Mouse (Mus musculus) kidney, embryonic 16.5 days (tissue): ENCODE data around the gene Patz1. TPM values are rescaled to one million over a fixed set of nuclear protein-coding genes. Genes with fewer than 3 reads are reported as not detected.

Experiments
- ATAC-seq: fragments of 200-750 bp; cut with Nextera tagmentation; 2 replicates; pipeline ENCODE4 v1.8.0; 2017; ENCODE audit warnings: moderate TSS enrichment; ENCODE audit not compliant: low FRiP score, low TSS enrichment
- H3K27ac ChIP-seq: fragments of 300-500 bp; sonication (generic); 2 replicates; pipeline ENCODE4 v1.5.1; 2014; ENCODE audit warnings: low read length
- H3K27me3 ChIP-seq: fragments of 300-500 bp; sonication (generic); 2 replicates; pipeline ENCODE4 v1.6.1; 2014; ENCODE audit warnings: low read length, control low read depth, mixed read lengths; ENCODE audit not compliant: insufficient read depth
- H3K36me3 ChIP-seq: fragments of 300-500 bp; sonication (generic); 2 replicates; pipeline ENCODE4 v1.6.1; 2014; ENCODE audit warnings: low read length, control low read depth, mixed read lengths; ENCODE audit not compliant: insufficient read depth
- H3K4me1 ChIP-seq: fragments of 300-500 bp; sonication (generic); 2 replicates; pipeline ENCODE4 v1.6.1; 2014; ENCODE audit warnings: low read length, control low read depth, mixed read lengths; ENCODE audit not compliant: insufficient read depth
- H3K4me2 ChIP-seq: fragments of 300-500 bp; sonication (generic); replicated peaks from 2 replicates; pipeline ENCODE4 v1.6.1; 2014; ENCODE audit warnings: low read depth, low read length
- H3K4me3 ChIP-seq: fragments of 300-500 bp; sonication (generic); 2 replicates; pipeline ENCODE4 v1.5.1; 2014; ENCODE audit warnings: mild to moderate bottlenecking, low read length
- H3K9ac ChIP-seq: fragments of 300-500 bp; sonication (generic); replicated peaks from 2 replicates; pipeline ENCODE4 v1.6.1; 2014; ENCODE audit warnings: low read length
- H3K9me3 ChIP-seq: fragments of 300-500 bp; sonication (generic); 2 replicates; pipeline ENCODE4 v1.6.1; 2016; ENCODE audit warnings: low read length, control low read depth
- WGBS: fragments of 180-500 bp; shearing (Covaris S2); extraction: QIAGEN DNeasy Blood & Tissue Kit; methylation state at CpG from one replicate; pipeline ENCODE4 v1.1.7; 2014; 5-methylcytosine and 5-hydroxymethylcytosine counted together
- polyA plus RNA-seq: library from polyadenylated mRNA; unstranded; fragments of >200 nt; fragmentation: Nextera tagmentation; extraction: Ambion mirVana; gene quantifications from 2 replicates; pipeline ENCODE4 v1.2.1, GENCODE M21; 2015

Gene Patz1
- 49.5 and 57.0 TPM in 2 replicates for polyA plus RNA-seq

DNA sequence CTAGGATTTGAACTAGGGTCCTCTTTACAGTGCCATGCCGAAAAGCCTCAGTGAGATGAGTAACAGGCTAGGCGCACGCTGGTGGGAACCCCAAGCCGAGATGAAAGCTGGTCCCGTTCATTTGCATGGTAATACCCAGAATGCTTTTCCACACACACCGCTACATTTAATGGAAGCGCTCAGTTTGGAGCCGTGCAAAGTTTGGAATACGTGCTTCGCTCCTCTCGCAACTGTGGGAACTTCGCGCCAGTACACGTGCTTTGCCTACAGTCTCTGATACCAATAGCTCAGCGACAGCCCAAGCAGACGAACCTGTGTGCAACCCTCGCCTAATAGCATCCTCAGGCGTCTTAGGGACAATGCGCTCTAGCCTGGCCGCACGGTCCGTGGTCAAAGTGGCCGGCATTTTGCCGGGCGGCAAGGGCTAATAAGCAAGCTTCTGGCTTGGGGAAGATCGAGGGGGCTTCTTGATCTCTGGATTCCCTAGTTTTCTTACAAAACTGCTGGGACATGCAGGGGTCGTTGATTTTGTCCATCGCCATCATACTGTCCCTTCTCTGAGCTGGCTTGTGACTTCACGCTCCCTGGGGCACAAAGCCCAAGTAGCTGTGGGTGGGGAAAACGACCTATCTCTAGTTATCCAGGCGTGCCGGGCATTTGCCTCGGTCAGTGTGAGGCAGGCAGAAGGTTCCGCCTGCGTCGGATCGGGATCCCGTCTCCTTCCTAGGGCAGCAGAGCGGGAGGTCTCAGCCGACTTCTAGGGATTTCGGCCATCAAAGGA, at the start of gene Patz1:
Patz1 (plus strand) TSS at position 354 of the 781 bp plus-strand sequence.
- peak; percentile 32 for ATAC-seq
- Histone ChIP-seq H3K9ac (peak within 1 kb of the TSS; percentile 97), H3K27ac (peak within 1 kb of the TSS; percentile 100), H3K9me3 (no peaks in the 10 kb centered on the region), H3K4me3 (peak within 1 kb of the TSS; percentile 75), H3K36me3 (peaks cover 12% of the 10 kb centered on the region), H3K4me2 (peak within 1 kb of the TSS; percentile 98), H3K27me3 (no peaks in the 10 kb centered on the region), H3K4me1 (peaks cover 20% of the 10 kb centered on the region)
- WGBS, result under 1% methylated on average over 41 of the region's 41 CpGs

DNA sequence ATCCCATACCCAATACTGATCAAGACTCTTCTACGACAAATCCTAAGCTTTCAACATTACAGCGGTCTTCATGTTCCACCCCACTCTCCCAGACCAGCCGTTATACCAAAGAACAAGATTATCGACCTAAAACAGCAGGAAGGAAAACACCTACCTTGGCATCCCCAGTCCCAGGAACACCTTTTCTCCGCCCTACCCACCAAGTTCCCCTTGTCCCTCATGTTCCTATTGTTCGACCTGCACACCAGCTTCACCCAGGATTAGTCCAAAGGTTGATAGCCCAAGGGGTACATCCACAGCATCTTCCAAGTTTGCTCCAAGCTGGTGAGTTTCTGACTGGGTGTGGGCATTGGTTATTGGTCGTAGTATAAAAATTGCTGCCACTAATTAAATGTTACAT, 46.3 kb upstream of the Patz1 start:
- H3K9me3 ChIP-seq, result peaks cover 6% of the 10 kb centered on the region; the same call in 1 of the 2 replicates

DNA sequence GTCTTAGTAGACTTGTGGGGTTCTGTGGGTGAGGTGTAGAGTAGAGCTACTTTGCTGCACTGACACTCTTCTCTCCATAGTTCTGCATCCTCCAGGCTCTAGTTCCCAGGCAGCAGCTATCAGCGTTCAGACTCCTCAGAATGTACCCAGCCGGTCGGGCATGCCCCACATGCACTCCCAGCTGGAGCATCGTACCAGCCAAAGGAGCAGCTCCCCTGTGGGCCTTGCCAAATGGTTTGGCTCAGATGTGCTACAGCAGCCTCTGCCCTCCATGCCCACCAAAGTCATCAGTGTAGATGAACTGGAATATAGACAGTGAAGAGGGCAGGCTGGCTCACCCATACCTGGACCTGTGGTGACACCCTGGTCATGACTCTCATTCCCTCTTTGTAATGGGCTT, 44.9 kb upstream of the Patz1 start:
- H3K9me3 ChIP-seq, result peaks cover 6% of the 10 kb centered on the region; the same call in 1 of the 2 replicates
- no peak for ATAC-seq
- no peak overlapping the region for H3K27ac ChIP-seq
- H3K4me1 ChIP-seq, result no peaks in the 10 kb centered on the region
- H3K4me3 ChIP-seq, result no peak overlapping the region
- no peaks in the 10 kb centered on the region for H3K27me3 ChIP-seq
- no peak overlapping the region for H3K4me2 ChIP-seq
- H3K36me3 ChIP-seq, result peaks cover 79% of the 10 kb centered on the region
- H3K9ac ChIP-seq, result no peak overlapping the region
- 83% methylated on average over 4 of the region's 4 CpGs for WGBS

More for the DNA sequence above, 46.3 kb upstream of the Patz1 start:
- Histone ChIP-seq H3K4me2 (no peak overlapping the region), H3K27ac (no peak overlapping the region), H3K36me3 (peaks cover 78% of the 10 kb centered on the region), H3K4me1 (no peaks in the 10 kb centered on the region), H3K27me3 (no peaks in the 10 kb centered on the region), H3K9ac (no peak overlapping the region), H3K4me3 (no peak overlapping the region)
- WGBS, result 92% methylated on average over 7 of the region's 7 CpGs
- ATAC-seq, result no peak

DNA sequence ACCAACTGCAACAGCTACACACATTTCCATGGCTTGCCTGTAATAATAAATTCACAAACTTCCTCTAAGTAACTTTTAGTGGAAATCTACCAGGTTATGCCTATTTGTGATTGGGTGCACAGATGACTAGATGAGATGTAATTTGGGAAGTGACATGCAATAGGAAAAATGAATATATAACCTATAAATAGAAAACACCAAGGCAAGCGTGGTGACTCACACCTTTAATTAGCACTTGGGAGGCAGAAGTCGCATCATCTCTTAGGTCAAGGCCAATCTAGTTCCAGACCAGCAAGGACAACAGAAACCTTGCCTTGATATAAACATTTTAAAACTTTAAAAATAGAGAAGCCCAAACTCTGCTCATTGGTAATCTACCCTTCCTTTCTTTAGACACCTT, 41.3 kb upstream of the Patz1 start:
- no peak for ATAC-seq
- no peaks in the 10 kb centered on the region for H3K4me1 ChIP-seq
- H3K9me3 ChIP-seq, result no peaks in the 10 kb centered on the region
- no peak overlapping the region for H3K9ac ChIP-seq
- H3K27ac ChIP-seq, result no peak overlapping the region
- peaks cover 85% of the 10 kb centered on the region for H3K36me3 ChIP-seq
- H3K27me3 ChIP-seq, result no peaks in the 10 kb centered on the region
- H3K4me3 ChIP-seq, result no peak overlapping the region
- H3K4me2 ChIP-seq, result no peak overlapping the region
- WGBS, result 92% methylated on average over 2 of the region's 2 CpGs

DNA sequence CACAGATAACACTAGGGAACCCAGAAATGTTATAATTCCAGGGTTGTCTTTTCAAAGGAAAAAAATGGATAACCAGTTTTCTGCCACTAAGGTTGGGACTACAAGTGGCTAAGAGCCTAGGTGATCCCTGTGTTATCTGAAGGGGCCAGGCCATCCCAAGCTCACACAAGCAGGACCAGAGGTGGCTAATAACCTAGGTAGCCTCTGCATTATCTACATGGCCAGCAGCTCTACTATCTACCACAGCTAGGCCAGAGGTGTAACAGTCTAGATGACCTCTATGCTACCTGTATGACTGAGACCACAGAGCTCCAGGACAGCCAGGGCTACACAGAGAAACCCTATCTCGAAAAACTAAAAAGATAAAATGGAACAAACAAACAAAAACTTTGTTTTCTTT, 29.1 kb upstream of the Patz1 start:
- WGBS, result 88% methylated on average over 1 of the region's 1 CpGs
- no peak overlapping the region for H3K27ac ChIP-seq
- H3K9ac ChIP-seq, result no peak overlapping the region
- H3K4me1 ChIP-seq, result peaks cover 3% of the 10 kb centered on the region
- H3K9me3 ChIP-seq, result no peaks in the 10 kb centered on the region
- peaks cover 58% of the 10 kb centered on the region for H3K36me3 ChIP-seq
- no peak for ATAC-seq
- no peak overlapping the region for H3K4me2 ChIP-seq
- H3K27me3 ChIP-seq, result no peaks in the 10 kb centered on the region
- H3K4me3 ChIP-seq, result no peak overlapping the region

DNA sequence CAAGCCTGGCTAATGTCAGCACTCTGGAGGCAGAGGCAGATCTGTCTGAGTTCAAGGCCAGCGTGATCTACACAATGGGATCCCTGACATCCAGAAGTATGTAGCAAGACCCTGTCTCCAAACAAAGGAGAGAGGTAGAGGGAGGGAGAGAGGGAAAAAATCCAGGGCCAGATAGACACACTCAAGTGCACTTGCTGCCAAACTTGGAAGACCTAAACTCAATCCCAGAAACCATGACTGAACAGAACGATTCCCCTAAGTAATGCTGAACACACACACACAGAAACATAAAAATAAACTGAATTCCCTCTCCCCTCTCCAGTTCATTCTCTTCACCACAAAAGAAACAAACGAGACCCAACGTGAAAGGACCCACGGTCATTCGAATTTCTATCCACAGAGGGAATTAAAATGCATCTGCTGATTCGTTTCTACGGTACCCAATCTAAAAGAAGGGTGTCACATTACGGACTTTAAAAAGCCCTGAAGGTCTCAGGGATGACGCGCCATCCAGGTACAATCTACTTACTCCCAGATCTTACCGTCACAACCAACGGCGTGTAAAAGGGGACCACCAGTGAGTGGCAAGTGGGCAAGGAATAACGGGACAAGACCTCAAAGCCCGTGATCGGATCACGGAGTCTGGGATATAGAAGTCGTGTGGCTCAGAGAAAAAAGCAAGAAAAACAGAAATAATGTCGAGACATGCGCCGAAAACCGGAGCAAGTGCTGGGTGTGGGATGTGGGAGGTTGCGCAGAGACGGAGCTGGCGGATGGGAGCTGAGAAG, 23.2 kb upstream of the Patz1 start:
- Histone ChIP-seq H3K9me3 (no peaks in the 10 kb centered on the region), H3K27ac (peak overlapping the region; percentile 95), H3K4me1 (peaks cover 19% of the 10 kb centered on the region), H3K4me3 (peak overlapping the region; percentile 89), H3K27me3 (no peaks in the 10 kb centered on the region), H3K9ac (peak overlapping the region; percentile 99), H3K36me3 (peaks cover 29% of the 10 kb centered on the region), H3K4me2 (peak overlapping the region; percentile 64)
- WGBS, result 2% methylated on average over 26 of the region's 26 CpGs
- ATAC-seq, result no peak; the same call in 1 of the 2 replicates

DNA sequence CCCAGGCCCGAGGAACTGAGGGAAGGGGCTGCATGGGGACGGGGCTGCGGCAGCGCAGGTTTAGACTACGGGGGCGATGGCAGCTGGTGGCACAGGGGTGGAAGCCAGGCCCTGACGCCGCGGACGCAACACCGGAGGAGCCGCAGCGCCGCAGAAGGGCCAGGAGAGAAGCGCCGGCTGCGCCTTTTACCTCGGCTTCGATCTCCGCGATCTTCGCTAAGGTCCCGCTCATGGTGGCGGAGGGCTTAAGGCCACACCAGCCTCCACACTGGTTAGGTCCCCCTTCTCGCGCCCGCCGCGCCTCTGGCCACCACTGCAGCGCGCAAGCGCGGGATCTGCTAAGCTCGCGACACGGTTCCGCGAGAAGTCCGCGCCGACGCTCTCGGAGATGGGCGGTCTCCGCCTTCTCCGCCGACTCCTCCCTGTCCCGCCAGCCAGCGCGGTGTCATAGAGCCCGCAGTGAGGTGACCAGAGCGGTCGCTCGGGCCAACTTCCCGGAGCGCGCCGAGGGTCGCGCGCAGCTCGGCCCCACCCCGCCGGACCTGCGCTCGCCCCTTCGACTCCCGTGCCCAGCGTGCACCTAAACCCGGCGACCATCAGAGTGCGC, 22.5 kb upstream of the Patz1 start, which contains the start of gene Drg1:
Drg1 (minus strand) TSS at position 337 of the 607 bp plus-strand sequence.
- peak within 1 kb of the TSS; percentile 99 for H3K9ac ChIP-seq
- WGBS, result under 1% methylated on average over 70 of the region's 72 CpGs
- H3K27ac ChIP-seq, result peak within 1 kb of the TSS; percentile 95
- H3K4me2 ChIP-seq, result peak within 1 kb of the TSS; percentile 64
- H3K36me3 ChIP-seq, result peaks cover 25% of the 10 kb centered on the region
- peaks cover 19% of the 10 kb centered on the region for H3K4me1 ChIP-seq
- H3K27me3 ChIP-seq, result no peaks in the 10 kb centered on the region
- peak; percentile 99 for ATAC-seq
- peak within 1 kb of the TSS; percentile 89 for H3K4me3 ChIP-seq
- no peaks in the 10 kb centered on the region for H3K9me3 ChIP-seq

DNA sequence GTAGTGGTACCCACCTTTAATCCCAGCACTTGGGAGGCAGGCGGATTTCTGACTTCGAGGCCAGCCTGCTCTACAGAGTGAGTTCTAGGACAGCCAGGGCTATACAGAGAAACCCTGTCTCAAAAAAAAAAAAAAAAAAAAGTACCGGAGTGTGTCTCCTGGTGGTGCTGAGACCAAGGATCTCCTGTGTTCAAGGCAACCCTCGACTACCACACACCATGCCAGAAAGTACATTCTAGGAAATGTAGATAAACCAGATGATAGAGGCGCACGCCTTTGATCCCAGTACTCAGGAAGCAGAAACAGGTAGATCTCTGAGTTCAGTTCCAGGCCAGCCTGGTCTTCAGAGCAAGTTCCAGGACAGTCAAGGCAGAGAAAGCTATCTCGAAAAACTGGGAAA, 21.5 kb upstream of the Patz1 start:
- H3K27ac ChIP-seq, result peak overlapping the region; percentile 95
- no peaks in the 10 kb centered on the region for H3K9me3 ChIP-seq
- H3K4me2 ChIP-seq, result peak overlapping the region; percentile 61
- WGBS, result 54% methylated on average over 7 of the region's 7 CpGs
- peak overlapping the region; percentile 89 for H3K4me3 ChIP-seq
- H3K4me1 ChIP-seq, result peaks cover 19% of the 10 kb centered on the region
- no peak for ATAC-seq
- H3K27me3 ChIP-seq, result no peaks in the 10 kb centered on the region
- H3K36me3 ChIP-seq, result peaks cover 16% of the 10 kb centered on the region
- peak overlapping the region; percentile 99 for H3K9ac ChIP-seq

DNA sequence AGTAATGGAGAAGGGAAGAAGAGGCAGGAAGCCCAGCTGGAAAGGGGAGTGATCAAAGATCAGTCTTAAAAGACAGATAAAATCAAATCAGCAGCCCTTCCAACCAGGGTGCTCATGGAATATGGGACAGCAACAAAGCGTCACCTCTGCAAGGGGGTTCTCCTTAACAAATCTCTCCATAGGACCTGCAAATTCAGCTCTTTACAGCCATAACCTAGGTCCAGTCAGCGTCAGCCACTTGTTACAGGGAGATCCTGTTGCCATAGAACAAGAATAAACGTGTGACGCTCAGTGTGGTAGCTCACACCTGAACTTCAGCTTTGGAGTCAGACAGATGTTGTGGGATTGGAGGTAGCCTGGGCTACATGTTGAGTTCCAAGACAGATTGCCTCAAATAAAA, 19.4 kb upstream of the Patz1 start:
- no peak for ATAC-seq
- Histone ChIP-seq H3K4me3 (no peak overlapping the region), H3K4me1 (peaks cover 19% of the 10 kb centered on the region), H3K36me3 (0 out of 2 replicates have a peak, but pooled peaks cover under 1% of the 10 kb centered on the region), H3K9me3 (no peaks in the 10 kb centered on the region), H3K9ac (no peak overlapping the region; the same call in 1 of the 2 replicates), H3K27me3 (no peaks in the 10 kb centered on the region), H3K27ac (no peak overlapping the region), H3K4me2 (no peak overlapping the region)
- WGBS, result 16% methylated on average over 4 of the region's 4 CpGs
